Mouse (Mus musculus) liver, adult 2 months (tissue): Measurements from ENCODE around the gene Atoh8.

Experiments used
- CTCF ChIP-seq: fragments of 200-500 bp; IDR thresholded peaks from 2 replicates; pipeline ENCODE4 v1.5.1; 2011; ENCODE audit warnings: low read depth, low read length, control low read depth
- POLR2A ChIP-seq: fragments of 200-500 bp; IDR thresholded peaks from 2 replicates; pipeline ENCODE4 v1.6.1; 2011; ENCODE audit warnings: low read length, control low read depth; ENCODE audit not compliant: insufficient read depth; ENCODE audit errors: extremely low read depth

- TF ChIP-seq CTCF = no peak
- TF ChIP-seq POLR2A = no peak
Observed at GRCm38 (mm10) chr6:72200595-72201256, 34.7 kb downstream of the Atoh8 start.
